Comparison of ENCODE assay signal across 22 mouse cellular contexts in genomic region chr3:52073959-52074358, GRCm38 (mm10).
"Had no signal": no experiment of that assay in that cellular context is flagged by ENCODE, and none has a peak within 500 bp of the region (broad histone marks: within the 10 kb centered on the region; RNA-seq: fewer than 3 reads in every experiment).

No protein-coding gene starts in this region.

- H3K9me3 ChIP-seq: kidney, embryonic 15.5 days; limb, embryonic 13.5 days; liver, embryonic 12.5 days; liver, embryonic 15.5 days; lung, embryonic 15.5 days; megakaryocyte, embryonic 14.5 days; neural tube, embryonic 12.5 days; neural tube, embryonic 15.5 days had no signal

- H3K9ac ChIP-seq: kidney, embryonic 15.5 days; limb, embryonic 13.5 days; liver, embryonic 12.5 days; liver, embryonic 15.5 days; lung, embryonic 15.5 days; neural tube, embryonic 12.5 days; neural tube, embryonic 15.5 days had no signal

- H3K27me3 ChIP-seq: kidney, embryonic 15.5 days; limb, embryonic 13.5 days; lung, embryonic 15.5 days; neural tube, embryonic 12.5 days; neural tube, embryonic 15.5 days had no signal

- H3K4me2 ChIP-seq: kidney, embryonic 15.5 days; limb, embryonic 13.5 days; liver, embryonic 12.5 days; liver, embryonic 15.5 days; lung, embryonic 15.5 days; midbrain, embryonic 11.5 days; neural tube, embryonic 12.5 days; neural tube, embryonic 15.5 days had no signal

- H3K4me3 ChIP-seq: kidney, embryonic 15.5 days; left cerebral cortex, adult 2 months; limb, embryonic 13.5 days; liver, embryonic 12.5 days; liver, embryonic 15.5 days; lung, embryonic 15.5 days; megakaryocyte, embryonic 14.5 days; neural tube, embryonic 12.5 days; neural tube, embryonic 15.5 days had no signal

- DNase-seq: kidney, adult 11 months; kidney, adult 8-10 months; kidney, postnatal 10 days; kidney, postnatal 36 days; layer of hippocampus, postnatal 36 days; left cerebral cortex, postnatal 4 days; liver; lung, adult 18-20 months; lung, postnatal 10 days; lung, postnatal 36 days; midbrain, embryonic 14.5 days; thymus, postnatal 25 days had no signal

- H3K27ac ChIP-seq: kidney, embryonic 15.5 days; left cerebral cortex, adult 2 months; limb, embryonic 13.5 days; liver, embryonic 12.5 days; liver, embryonic 15.5 days; lung, embryonic 15.5 days; neural tube, embryonic 12.5 days; neural tube, embryonic 15.5 days had no signal

- ATAC-seq: liver, embryonic 12.5 days had no signal

- H3K36me3 ChIP-seq: kidney, embryonic 15.5 days; limb, embryonic 13.5 days; liver, embryonic 12.5 days; liver, embryonic 15.5 days; lung, embryonic 15.5 days; neural tube, embryonic 12.5 days; neural tube, embryonic 15.5 days had no signal
